Mouse (Mus musculus) lung, postnatal 0 days (tissue): ENCODE measurements around the gene Enkur. TPM values are rescaled to one million over a fixed set of nuclear protein-coding genes. Genes with fewer than 3 reads are reported as not detected.

Experiments
- ATAC-seq: fragments of 200-750 bp; cut with Nextera tagmentation; 2 replicates; pipeline ENCODE4 v1.8.0; 2017; ENCODE audit warnings: moderate library complexity
- DNase-seq: peaks from one replicate; pipeline ENCODE4 v3.0.0-alpha.2; 2016; ENCODE audit warnings: low spot score
- H3K27ac ChIP-seq: fragments of 300-500 bp; sonication (generic); 2 replicates; pipeline ENCODE4 v1.5.1; 2014; ENCODE audit warnings: antibody characterized with exemption, mild to moderate bottlenecking, low read length, mixed read lengths
- H3K27me3 ChIP-seq: fragments of 300-500 bp; sonication (generic); replicated peaks from 2 replicates; pipeline ENCODE4 v1.6.1; 2014; ENCODE audit warnings: low read length, mixed read lengths; ENCODE audit not compliant: insufficient read depth
- H3K36me3 ChIP-seq: fragments of 300-500 bp; sonication (generic); 2 replicates; pipeline ENCODE4 v1.6.1; 2014; ENCODE audit warnings: low read length, mixed read lengths; ENCODE audit not compliant: insufficient read depth
- H3K4me1 ChIP-seq: fragments of 300-500 bp; sonication (generic); 2 replicates; pipeline ENCODE4 v1.6.1; 2014; ENCODE audit warnings: antibody characterized with exemption, low read depth, low read length, mixed read lengths; ENCODE audit not compliant: insufficient read depth
- H3K4me2 ChIP-seq: fragments of 300-500 bp; sonication (generic); replicated peaks from 2 replicates; pipeline ENCODE4 v1.6.1; 2014; ENCODE audit warnings: low read depth, mild to moderate bottlenecking, low read length, moderate library complexity, mixed read lengths
- H3K4me3 ChIP-seq: fragments of 300-500 bp; sonication (generic); 2 replicates; pipeline ENCODE4 v1.5.1; 2014; ENCODE audit warnings: low read depth, low read length
- H3K9ac ChIP-seq: fragments of 300-500 bp; sonication (generic); replicated peaks from 2 replicates; pipeline ENCODE4 v1.6.1; 2014; ENCODE audit warnings: low read depth, mild to moderate bottlenecking
- H3K9me3 ChIP-seq: fragments of 300-500 bp; sonication (generic); 2 replicates; pipeline ENCODE4 v1.6.1; 2016; ENCODE audit warnings: low read length, mixed read lengths
- CTCF ChIP-seq: IDR thresholded peaks from 2 replicates; pipeline ENCODE4 v1.5.1; 2016; ENCODE audit warnings: antibody characterized with exemption, mild to moderate bottlenecking
- EP300 ChIP-seq: IDR thresholded peaks from 2 replicates; pipeline ENCODE4 v1.6.1; 2016; ENCODE audit warnings: antibody characterized with exemption, mild to moderate bottlenecking, control low read depth
- WGBS: fragments of 180-500 bp; shearing (Covaris S2); extraction: QIAGEN DNeasy Blood & Tissue Kit; methylation state at CpG from one replicate; pipeline ENCODE4 v1.1.7; 2014; 5-methylcytosine and 5-hydroxymethylcytosine counted together
- polyA plus RNA-seq: library from polyadenylated mRNA; unstranded; fragments of >200 nt; fragmentation: Nextera tagmentation; extraction: Ambion mirVana; gene quantifications from 2 replicates; pipeline ENCODE4 v1.2.1, GENCODE M21; 2015

Gene Enkur
- polyA plus RNA-seq, 1 experiment from 2014 or later, result 10.2 TPM

GRCm38 (mm10) chr2:21236846-21237245 lies 31.7 kb upstream of the Enkur start:
- peak; percentile 13; the same call in 1 of the 2 replicates for ATAC-seq

GRCm38 (mm10) chr2:21235844-21236386 lies 30.8 kb upstream of the Enkur start:
- no peak for ATAC-seq
- no peaks in the 10 kb centered on the region for H3K4me1 ChIP-seq
- H3K27ac ChIP-seq, result no peak overlapping the region
- H3K27me3 ChIP-seq, result no peaks in the 10 kb centered on the region
- no peak overlapping the region for H3K4me3 ChIP-seq
- no peak overlapping the region for H3K9ac ChIP-seq
- no peak overlapping the region for H3K4me2 ChIP-seq
- H3K36me3 ChIP-seq, result no peaks in the 10 kb centered on the region
- TF ChIP-seq CTCF (no peak), EP300 (no peak)
- 76% methylated on average over 4 of the region's 4 CpGs for WGBS
- H3K9me3 ChIP-seq, result no peaks in the 10 kb centered on the region
- DNase-seq, result no peak

More at GRCm38 (mm10) chr2:21236846-21237245, 31.7 kb upstream of the Enkur start:
- 26% methylated on average over 5 of the region's 5 CpGs for WGBS
- H3K27ac ChIP-seq, result no peak overlapping the region
- H3K4me3 ChIP-seq, result no peak overlapping the region
- H3K4me1 ChIP-seq, result no peaks in the 10 kb centered on the region
- no peaks in the 10 kb centered on the region for H3K9me3 ChIP-seq
- no peaks in the 10 kb centered on the region for H3K36me3 ChIP-seq
- H3K27me3 ChIP-seq, result no peaks in the 10 kb centered on the region
- no peak overlapping the region for H3K9ac ChIP-seq
- no peak for DNase-seq
- no peak for TF ChIP-seq CTCF
- TF ChIP-seq EP300, result no peak
- H3K4me2 ChIP-seq, result no peak overlapping the region

- no peaks in the 10 kb centered on the region for H3K27me3 ChIP-seq
- WGBS, result 56% methylated on average over 9 of the region's 9 CpGs
- ATAC-seq (peak; percentile 92), DNase-seq (peak; percentile 86)
- no peaks in the 10 kb centered on the region for H3K36me3 ChIP-seq
- H3K9ac ChIP-seq, result no peak overlapping the region
- no peaks in the 10 kb centered on the region for H3K4me1 ChIP-seq
- H3K9me3 ChIP-seq, result no peaks in the 10 kb centered on the region
- no peak overlapping the region for H3K4me2 ChIP-seq
- H3K27ac ChIP-seq, result no peak overlapping the region
- TF ChIP-seq CTCF, result no peak
- peak; percentile 72 for TF ChIP-seq EP300
- H3K4me3 ChIP-seq, result no peak overlapping the region
Observed at GRCm38 (mm10) chr2:21234871-21235648, 29.9 kb upstream of the Enkur start.

GRCm38 (mm10) chr2:21231147-21231546 lies 26.0 kb upstream of the Enkur start:
- Histone ChIP-seq H3K36me3 (no peaks in the 10 kb centered on the region), H3K27me3 (no peaks in the 10 kb centered on the region), H3K4me1 (no peaks in the 10 kb centered on the region), H3K27ac (no peak overlapping the region), H3K4me3 (no peak overlapping the region), H3K9me3 (no peaks in the 10 kb centered on the region), H3K4me2 (no peak overlapping the region), H3K9ac (no peak overlapping the region)
- 78% methylated on average over 3 of the region's 3 CpGs for WGBS
- DNase-seq (no peak), ATAC-seq (no peak)
- no peak for TF ChIP-seq EP300
- TF ChIP-seq CTCF, result no peak

- H3K9ac ChIP-seq, result no peak overlapping the region
- no peak for DNase-seq
- WGBS, result 56% methylated on average over 2 of the region's 2 CpGs
- no peaks in the 10 kb centered on the region for H3K9me3 ChIP-seq
- no peaks in the 10 kb centered on the region for H3K4me1 ChIP-seq
- H3K36me3 ChIP-seq, result no peaks in the 10 kb centered on the region
- no peaks in the 10 kb centered on the region for H3K27me3 ChIP-seq
- no peak for TF ChIP-seq CTCF
- H3K4me2 ChIP-seq, result no peak overlapping the region
- ATAC-seq, result no peak
- no peak overlapping the region for H3K4me3 ChIP-seq
- no peak overlapping the region for H3K27ac ChIP-seq
Observed at GRCm38 (mm10) chr2:21230276-21230675, 25.1 kb upstream of the Enkur start.

GRCm38 (mm10) chr2:21222453-21223384 lies 17.6 kb upstream of the Enkur start:
- no peak for ATAC-seq
- no peak overlapping the region for H3K4me3 ChIP-seq
- H3K9ac ChIP-seq, result no peak overlapping the region
- no peak overlapping the region for H3K4me2 ChIP-seq
- no peak for DNase-seq
- no peaks in the 10 kb centered on the region for H3K9me3 ChIP-seq
- no peaks in the 10 kb centered on the region for H3K4me1 ChIP-seq
- no peak overlapping the region for H3K27ac ChIP-seq
- H3K36me3 ChIP-seq, result no peaks in the 10 kb centered on the region
- no peak for TF ChIP-seq EP300
- TF ChIP-seq CTCF, result no peak
- H3K27me3 ChIP-seq, result no peaks in the 10 kb centered on the region
- 87% methylated on average over 9 of the region's 9 CpGs for WGBS
